Mouse (Mus musculus) stomach, postnatal 0 days (tissue): ENCODE measurements around the gene Gpd2.

Experiments used
- CTCF ChIP-seq: IDR thresholded peaks from 2 replicates; pipeline ENCODE4 v1.5.1; 2016; ENCODE audit warnings: antibody characterized with exemption, low read depth, mild to moderate bottlenecking, moderate library complexity
- EP300 ChIP-seq: optimal IDR thresholded peaks from 2 replicates; pipeline ENCODE3; 2016; ENCODE audit warnings: antibody characterized with exemption

GRCm38 (mm10) chr2:57335397-57335796, 98.0 kb downstream of the Gpd2 start:
- TF ChIP-seq CTCF: no peak
- no peak for TF ChIP-seq EP300
